Mouse (Mus musculus): Measurements from ENCODE around the gene Nono.

DNA sequence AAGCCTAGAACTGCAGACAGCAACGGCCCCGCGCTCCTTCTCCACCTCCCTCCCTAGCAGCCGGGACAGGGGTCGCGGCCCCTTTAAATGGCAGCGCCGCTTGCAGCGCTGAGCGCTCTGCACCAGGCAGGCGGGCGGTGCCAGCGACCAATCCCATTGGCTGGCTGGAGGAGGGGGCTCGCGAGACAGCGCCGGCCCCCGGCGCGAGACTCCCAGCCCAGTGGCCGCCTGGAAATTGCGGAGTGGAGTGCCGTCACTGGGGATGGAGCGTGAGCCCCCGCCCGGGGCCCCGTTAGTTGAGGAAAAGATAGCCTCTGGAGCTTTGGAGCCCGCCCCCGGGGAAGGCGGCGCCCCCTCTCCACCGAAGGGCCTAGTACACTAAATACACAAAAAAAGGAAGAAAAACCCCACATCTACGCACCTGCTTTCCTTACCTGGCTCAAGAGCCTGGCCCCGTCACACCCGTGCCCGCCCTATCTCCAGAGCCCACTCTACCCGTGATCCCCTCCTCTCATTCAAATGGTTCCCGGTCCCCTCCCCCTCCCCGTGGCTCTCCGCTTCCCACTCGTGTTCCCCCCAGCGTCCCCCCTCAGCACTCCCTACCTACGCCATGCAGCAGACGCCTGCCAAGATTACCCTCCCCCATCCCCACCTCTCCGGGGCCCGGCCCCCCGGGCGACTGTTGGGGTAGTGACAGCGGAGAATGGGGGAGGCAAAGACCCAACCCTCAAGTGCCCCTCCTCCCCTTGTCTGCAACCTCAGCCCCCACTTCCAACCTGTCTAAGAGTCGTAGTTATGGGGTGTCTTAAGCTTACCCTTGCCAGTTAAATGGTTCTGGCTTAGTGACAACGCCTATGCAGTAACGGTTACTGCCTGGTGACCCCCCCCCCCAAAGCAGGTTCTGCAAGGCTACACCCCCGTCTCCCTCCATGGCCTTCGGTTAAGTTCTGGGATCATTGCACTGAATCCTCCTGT is 9.1 kb upstream of the Nono start:
- TF ChIP-seq CTCF (IDR thresholded peaks at IDR 0.05; ENCODE audit: low read depth, low read length) (no peak), GATA1 (IDR thresholded peaks at IDR 0.05; ENCODE audit: borderline replicate concordance, low read length) (no peak), POLR2AphosphoS5 (IDR thresholded peaks at IDR 0.05; ENCODE audit: insufficient replicate concordance, low read depth, low read length) (no peak)
